Mouse (Mus musculus): ENCODE results near the gene Gm3512. TPM values are rescaled to one million over a fixed set of nuclear protein-coding genes. Genes with fewer than 3 reads are reported as not detected.

Gm3512 gene
- not detected for polyA plus RNA-seq (2014; fragmentation: Illumina TruSeq; extraction: RNeasy Lipid Tissue Mini Kit (QIAGEN cat#74804); ENCODE audit: low read depth, low replicate concordance)

DNA sequence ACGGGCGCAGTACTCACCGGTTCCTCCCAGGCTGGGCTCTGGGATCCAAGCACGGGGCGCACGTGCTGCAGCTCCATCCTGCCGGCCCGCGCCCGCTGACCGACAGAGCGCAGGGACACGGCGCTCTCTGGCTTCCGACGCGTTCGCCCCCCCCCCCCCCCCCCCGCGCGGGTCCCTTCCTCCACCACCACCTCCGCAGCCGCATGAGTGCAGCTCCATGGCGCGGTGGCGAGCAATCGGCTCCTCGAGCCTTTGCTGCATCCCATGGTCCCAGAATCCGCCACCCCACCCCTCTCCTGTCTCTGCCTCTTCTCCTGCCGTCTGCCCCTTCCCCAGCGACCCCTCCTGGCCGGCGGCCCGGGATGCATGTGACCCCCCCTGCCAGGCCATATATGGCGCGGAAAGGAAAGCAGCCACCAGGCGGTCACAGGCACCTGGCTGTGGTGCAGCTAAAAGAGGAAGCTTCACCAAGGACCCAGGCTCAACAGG lies at the start of gene Gm3512:
Gene Gm3512, minus strand, starts transcription at position 51 of the 489 bp plus-strand sequence.

DNA sequence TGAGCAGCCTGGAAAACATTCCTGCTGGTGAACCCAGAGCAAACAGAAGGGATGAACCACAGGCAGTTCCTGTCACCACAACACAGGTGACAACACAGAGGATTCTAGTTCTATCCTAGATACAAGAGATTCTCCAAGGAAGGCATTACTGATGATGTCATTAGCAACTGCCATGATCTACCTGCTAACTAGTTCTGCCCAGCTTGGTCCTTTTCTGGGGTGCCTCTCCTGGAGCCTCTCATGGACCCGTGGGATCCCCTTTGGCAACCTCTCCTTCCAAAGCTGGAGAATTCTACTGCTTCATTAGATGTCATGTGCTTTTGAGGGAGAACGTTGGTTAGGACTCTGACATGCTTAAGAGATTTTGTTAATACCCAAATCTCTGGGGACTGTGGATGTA lies 20.1 kb upstream of the Gm3512 start, which contains the start of gene Gm16434:
Gene Gm16434, minus strand, starts transcription at position 101 of the 400 bp plus-strand sequence.

DNA sequence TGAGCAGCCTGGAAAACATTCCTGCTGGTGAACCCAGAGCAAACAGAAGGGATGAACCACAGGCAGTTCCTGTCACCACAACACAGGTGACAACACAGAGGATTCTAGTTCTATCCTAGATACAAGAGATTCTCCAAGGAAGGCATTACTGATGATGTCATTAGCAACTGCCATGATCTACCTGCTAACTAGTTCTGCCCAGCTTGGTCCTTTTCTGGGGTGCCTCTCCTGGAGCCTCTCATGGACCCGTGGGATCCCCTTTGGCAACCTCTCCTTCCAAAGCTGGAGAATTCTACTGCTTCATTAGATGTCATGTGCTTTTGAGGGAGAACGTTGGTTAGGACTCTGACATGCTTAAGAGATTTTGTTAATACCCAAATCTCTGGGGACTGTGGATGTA lies 49.0 kb downstream of the Gm3512 start, which contains the start of gene Gm6676:
Gene Gm6676, minus strand, starts transcription at position 101 of the 400 bp plus-strand sequence.

Other genes with a start within 250 kb of the Gm3512 start
- not detected for gene Gm6356, start 200.7 kb downstream of the Gm3512 start, polyA plus RNA-seq (2014; fragmentation: Illumina TruSeq; extraction: RNeasy Lipid Tissue Mini Kit (QIAGEN cat#74804); ENCODE audit: low read depth, low replicate concordance)
- not detected for gene Gm10406, start 147.1 kb downstream of the Gm3512 start, polyA plus RNA-seq (2014; fragmentation: Illumina TruSeq; extraction: RNeasy Lipid Tissue Mini Kit (QIAGEN cat#74804); ENCODE audit: low read depth, low replicate concordance)
- gene Gm3685, start 129.6 kb downstream of the Gm3512 start, polyA plus RNA-seq (2014; fragmentation: Illumina TruSeq; extraction: RNeasy Lipid Tissue Mini Kit (QIAGEN cat#74804); ENCODE audit: low read depth, low replicate concordance) = not detected
- not detected for gene Gm3696, start 73.9 kb downstream of the Gm3512 start, polyA plus RNA-seq (2014; fragmentation: Illumina TruSeq; extraction: RNeasy Lipid Tissue Mini Kit (QIAGEN cat#74804); ENCODE audit: low read depth, low replicate concordance)
- gene Gm6676, start 49.1 kb downstream of the Gm3512 start, polyA plus RNA-seq (2014; fragmentation: Illumina TruSeq; extraction: RNeasy Lipid Tissue Mini Kit (QIAGEN cat#74804); ENCODE audit: low read depth, low replicate concordance) = not detected
- not detected for gene Gm16434, start 20.0 kb upstream of the Gm3512 start, polyA plus RNA-seq (2014; fragmentation: Illumina TruSeq; extraction: RNeasy Lipid Tissue Mini Kit (QIAGEN cat#74804); ENCODE audit: low read depth, low replicate concordance)
- gene Gm3727, start 90.2 kb upstream of the Gm3512 start, polyA plus RNA-seq (2014; fragmentation: Illumina TruSeq; extraction: RNeasy Lipid Tissue Mini Kit (QIAGEN cat#74804); ENCODE audit: low read depth, low replicate concordance) = not detected
- not detected for gene Gm3739, start 140.5 kb upstream of the Gm3512 start, polyA plus RNA-seq (2014; fragmentation: Illumina TruSeq; extraction: RNeasy Lipid Tissue Mini Kit (QIAGEN cat#74804); ENCODE audit: low read depth, low replicate concordance)
- not detected for gene Gm5797, start 157.9 kb upstream of the Gm3512 start, polyA plus RNA-seq (2014; fragmentation: Illumina TruSeq; extraction: RNeasy Lipid Tissue Mini Kit (QIAGEN cat#74804); ENCODE audit: low read depth, low replicate concordance)
- not detected for gene Gm8374, start 190.6 kb upstream of the Gm3512 start, polyA plus RNA-seq (2014; fragmentation: Illumina TruSeq; extraction: RNeasy Lipid Tissue Mini Kit (QIAGEN cat#74804); ENCODE audit: low read depth, low replicate concordance)

All from liver, adult 10 weeks (tissue).